Mouse (Mus musculus) midbrain, embryonic 10.5 days (tissue): Measurements from ENCODE around the gene Hrh1. TPM values are rescaled to one million over a fixed set of nuclear protein-coding genes. Genes with fewer than 3 reads are reported as not detected.

Experiments used
- DNase-seq: peaks from one replicate; pipeline ENCODE4 v3.0.0-alpha.2; 2017; ENCODE audit warnings: low spot score
- H3K27ac ChIP-seq: fragments of 300-500 bp; sonication (generic); replicated peaks from 2 replicates; pipeline ENCODE4 v1.5.1; 2016; ENCODE audit warnings: mild to moderate bottlenecking
- H3K27me3 ChIP-seq: fragments of 300-500 bp; sonication (generic); 2 replicates; pipeline ENCODE4 v1.6.1; 2016; ENCODE audit warnings: low read depth, mild to moderate bottlenecking; ENCODE audit not compliant: poor library complexity, severe bottlenecking
- H3K36me3 ChIP-seq: fragments of 300-500 bp; sonication (generic); 2 replicates; pipeline ENCODE4 v1.6.1; 2016; ENCODE audit warnings: mild to moderate bottlenecking, moderate library complexity
- H3K4me1 ChIP-seq: fragments of 300-500 bp; sonication (generic); 2 replicates; pipeline ENCODE4 v1.6.1; 2016
- H3K4me3 ChIP-seq: fragments of 300-500 bp; sonication (generic); 2 replicates; pipeline ENCODE4 v1.5.1; 2016; ENCODE audit warnings: mild to moderate bottlenecking, moderate library complexity
- H3K9me3 ChIP-seq: fragments of 300-500 bp; sonication (generic); replicated peaks from 2 replicates; pipeline ENCODE4 v1.6.1; 2016; ENCODE audit warnings: mild to moderate bottlenecking
- WGBS: fragments of 180-500 bp; shearing (Covaris S2); methylation state at CpG from one replicate; pipeline ENCODE4 v1.1.7; 2016; 5-methylcytosine and 5-hydroxymethylcytosine counted together
- polyA plus RNA-seq: library from polyadenylated mRNA; unstranded; fragments of >200 nt; fragmentation: Nextera tagmentation; extraction: Ambion mirVana; gene quantifications from 2 replicates; pipeline ENCODE4 v1.2.1, GENCODE M21; 2016

The Hrh1 gene
- polyA plus RNA-seq, 1 experiment from 2014 or later = 0.04 TPM

- DNase-seq = no peak
- H3K27me3 ChIP-seq = peaks cover 6% of the 10 kb centered on the region
- no peak overlapping the region for H3K27ac ChIP-seq
- no peaks in the 10 kb centered on the region for H3K9me3 ChIP-seq
- WGBS = 70% methylated on average over 2 of the region's 2 CpGs
- H3K36me3 ChIP-seq = no peaks in the 10 kb centered on the region
- H3K4me3 ChIP-seq = no peak overlapping the region
- no peaks in the 10 kb centered on the region for H3K4me1 ChIP-seq
Observed at GRCm38 (mm10) chr6:114390129-114390528, 7.6 kb upstream of the Hrh1 start.

DNA sequence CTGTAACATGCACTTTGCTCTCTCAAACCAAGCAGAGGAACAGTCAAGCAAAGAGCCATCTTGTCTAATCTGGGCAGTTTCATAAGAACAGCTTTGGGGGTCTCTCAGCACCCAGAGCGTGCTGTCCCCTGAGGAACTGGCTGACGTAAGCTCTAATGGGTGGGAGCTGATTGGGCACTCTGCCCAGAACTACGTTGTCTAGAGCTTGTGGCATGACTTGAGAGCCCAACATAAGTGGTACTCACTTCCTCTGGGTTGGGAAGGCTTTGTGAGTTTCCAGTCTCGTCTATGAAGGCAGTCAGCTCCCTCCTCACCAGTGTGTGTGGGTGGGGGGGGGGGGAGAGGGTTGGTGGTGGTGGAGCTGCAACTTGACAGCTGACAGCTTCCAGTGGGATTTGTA, 2.8 kb upstream of the Hrh1 start:
- DNase-seq = no peak
- 83% methylated on average over 4 of the region's 4 CpGs for WGBS
- no peak overlapping the region for H3K4me3 ChIP-seq

GRCm38 (mm10) chr6:114396605-114397004, 1.1 kb upstream of the Hrh1 start:
- WGBS = 68% methylated on average over 4 of the region's 4 CpGs
- peaks cover 71% of the 10 kb centered on the region for H3K27me3 ChIP-seq

More for the DNA sequence above, 2.8 kb upstream of the Hrh1 start:
- H3K4me1 ChIP-seq = peaks cover 25% of the 10 kb centered on the region
- no peak overlapping the region for H3K27ac ChIP-seq
- H3K9me3 ChIP-seq = no peaks in the 10 kb centered on the region
- no peaks in the 10 kb centered on the region for H3K36me3 ChIP-seq
- peaks cover 55% of the 10 kb centered on the region for H3K27me3 ChIP-seq

DNA sequence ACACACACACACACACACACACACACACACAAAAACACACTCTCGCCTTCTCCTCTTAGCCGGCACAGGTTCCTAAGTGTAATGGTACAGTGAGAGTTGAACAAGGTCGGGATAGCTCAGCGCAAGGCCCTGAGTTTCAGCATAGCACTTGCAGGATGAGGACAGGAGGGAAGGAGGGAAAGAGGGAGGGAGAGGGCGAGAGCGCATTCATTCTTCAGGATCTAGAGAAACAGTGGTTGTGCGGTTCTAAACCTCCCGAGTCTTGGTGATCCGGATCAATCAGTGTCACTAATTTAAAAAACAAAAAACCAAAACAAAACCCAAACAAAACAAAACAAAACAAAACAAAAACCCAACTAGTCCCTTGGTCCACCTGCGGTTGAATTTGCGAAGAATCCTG, 456 bp upstream of the Hrh1 start:
- H3K4me3 ChIP-seq = peak overlapping the region; percentile 72
- peaks cover 71% of the 10 kb centered on the region for H3K27me3 ChIP-seq
- 2% methylated on average over 11 of the region's 11 CpGs for WGBS
- H3K4me1 ChIP-seq = peaks cover 25% of the 10 kb centered on the region
- H3K36me3 ChIP-seq = no peaks in the 10 kb centered on the region
- H3K27ac ChIP-seq = no peak overlapping the region; the same call in 1 of the 2 replicates
- H3K9me3 ChIP-seq = no peaks in the 10 kb centered on the region
- DNase-seq = no peak

More at GRCm38 (mm10) chr6:114396605-114397004, 1.1 kb upstream of the Hrh1 start:
- H3K4me3 ChIP-seq = no peak overlapping the region
- H3K27ac ChIP-seq = no peak overlapping the region
- no peaks in the 10 kb centered on the region for H3K9me3 ChIP-seq
- peaks cover 25% of the 10 kb centered on the region for H3K4me1 ChIP-seq
- H3K36me3 ChIP-seq = no peaks in the 10 kb centered on the region
- DNase-seq = no peak

DNA sequence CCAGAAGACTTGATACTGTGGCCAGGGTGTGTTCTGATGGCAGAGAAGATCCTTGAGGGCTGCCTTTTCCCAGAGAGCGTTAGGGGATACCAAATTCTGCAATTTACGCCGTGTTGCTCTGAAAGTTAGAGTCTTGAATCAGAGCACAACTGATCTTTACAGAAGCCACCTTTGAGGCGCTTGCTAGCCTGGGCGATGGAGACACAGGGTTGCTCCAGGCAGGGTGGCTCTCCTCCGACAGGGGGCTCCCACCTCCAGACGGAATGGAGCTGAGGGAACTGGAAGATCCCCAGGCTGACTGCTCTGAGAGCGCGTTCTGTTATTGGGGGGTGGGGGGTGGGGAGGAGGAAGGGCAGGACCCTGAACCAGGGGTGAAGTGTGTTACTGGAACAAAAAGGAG, 890 bp downstream of the Hrh1 start:
- Histone ChIP-seq H3K4me1 (peaks cover 26% of the 10 kb centered on the region), H3K27me3 (peaks cover 71% of the 10 kb centered on the region), H3K36me3 (no peaks in the 10 kb centered on the region), H3K9me3 (no peaks in the 10 kb centered on the region), H3K4me3 (peak overlapping the region; percentile 72), H3K27ac (no peak overlapping the region)
- WGBS = 6% methylated on average over 9 of the region's 9 CpGs
- DNase-seq = peak; percentile 56

DNA sequence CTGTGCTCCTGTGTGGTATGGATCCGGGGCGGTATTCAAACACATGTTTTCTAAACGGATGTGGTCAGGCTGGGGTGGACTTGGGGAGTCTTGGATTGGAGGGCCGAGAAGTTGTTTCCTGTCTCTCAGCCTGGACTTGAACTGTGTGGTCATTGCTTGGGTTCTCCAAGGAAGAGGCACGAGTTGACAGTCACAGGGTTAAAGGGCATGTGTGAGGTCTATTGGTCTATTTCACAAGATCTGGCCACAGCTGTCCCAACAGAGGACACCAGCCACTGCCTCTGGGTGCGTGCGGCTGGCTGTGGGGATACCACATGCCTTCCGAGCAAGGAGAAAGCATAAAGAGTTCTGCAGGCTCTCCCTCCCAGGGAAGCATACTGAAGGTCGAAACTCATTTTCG, 2.7 kb downstream of the Hrh1 start:
- H3K27me3 ChIP-seq = peaks cover 62% of the 10 kb centered on the region
- H3K27ac ChIP-seq = no peak overlapping the region
- 87% methylated on average over 10 of the region's 10 CpGs for WGBS
- no peaks in the 10 kb centered on the region for H3K9me3 ChIP-seq
- H3K36me3 ChIP-seq = no peaks in the 10 kb centered on the region
- H3K4me3 ChIP-seq = no peak overlapping the region
- no peak for DNase-seq
- peaks cover 28% of the 10 kb centered on the region for H3K4me1 ChIP-seq

- no peak overlapping the region for H3K27ac ChIP-seq
- 84% methylated on average over 8 of the region's 8 CpGs for WGBS
- H3K9me3 ChIP-seq = no peaks in the 10 kb centered on the region
- peaks cover 28% of the 10 kb centered on the region for H3K4me1 ChIP-seq
- DNase-seq = no peak
- H3K4me3 ChIP-seq = no peak overlapping the region
- peaks cover 57% of the 10 kb centered on the region for H3K27me3 ChIP-seq
- no peaks in the 10 kb centered on the region for H3K36me3 ChIP-seq
Observed at GRCm38 (mm10) chr6:114400841-114401240, 3.1 kb downstream of the Hrh1 start.

- no peak for DNase-seq
- WGBS = 90% methylated on average over 2 of the region's 2 CpGs
- Histone ChIP-seq H3K4me3 (no peak overlapping the region), H3K27ac (no peak overlapping the region), H3K9me3 (no peaks in the 10 kb centered on the region), H3K36me3 (no peaks in the 10 kb centered on the region), H3K27me3 (peaks cover 44% of the 10 kb centered on the region), H3K4me1 (peaks cover 24% of the 10 kb centered on the region)
Observed at GRCm38 (mm10) chr6:114402161-114402560, 4.4 kb downstream of the Hrh1 start.

DNA sequence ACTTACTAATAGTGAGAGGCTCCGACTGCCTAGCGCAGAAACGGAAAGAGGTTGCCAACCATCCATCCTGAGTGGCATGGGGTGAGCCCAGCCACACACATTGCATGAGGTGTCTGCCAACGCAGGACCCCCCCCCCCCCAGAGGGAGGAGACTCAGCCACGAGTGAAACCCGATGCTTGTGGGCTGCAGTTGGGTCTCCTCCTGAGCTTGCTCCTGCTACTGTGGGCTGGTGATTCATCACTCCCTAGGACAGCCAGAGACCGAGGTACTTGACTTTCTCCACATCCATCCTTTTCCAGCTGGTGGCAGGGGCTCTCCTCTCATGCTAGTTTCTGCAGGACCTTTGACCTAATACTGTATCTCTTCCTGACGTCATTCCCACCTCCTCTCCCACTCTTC, 5.9 kb downstream of the Hrh1 start:
- H3K36me3 ChIP-seq = no peaks in the 10 kb centered on the region
- H3K4me1 ChIP-seq = peaks cover 14% of the 10 kb centered on the region
- no peaks in the 10 kb centered on the region for H3K9me3 ChIP-seq
- no peak for DNase-seq
- H3K27me3 ChIP-seq = peaks cover 29% of the 10 kb centered on the region
- no peak overlapping the region for H3K4me3 ChIP-seq
- 52% methylated on average over 8 of the region's 8 CpGs for WGBS
- no peak overlapping the region for H3K27ac ChIP-seq

DNA sequence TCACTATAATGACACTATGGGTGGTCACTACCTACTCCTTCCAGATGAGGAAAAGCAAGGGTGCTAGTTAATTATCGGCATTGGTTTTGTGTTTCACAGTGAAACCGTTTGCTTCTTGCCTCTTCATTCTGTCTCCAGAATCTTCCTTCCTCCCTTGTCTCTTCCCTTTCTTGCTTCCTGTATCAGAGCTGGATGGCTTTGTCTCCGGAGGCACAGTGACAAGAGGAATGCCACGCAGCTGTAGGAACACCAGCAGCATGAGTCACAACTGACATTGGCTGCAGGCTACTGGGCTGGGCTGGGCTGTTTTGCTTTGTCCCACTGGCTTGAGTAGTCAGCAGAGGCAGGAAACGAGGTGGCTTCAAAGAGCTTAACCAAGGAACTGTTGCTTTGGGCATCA, 6.4 kb downstream of the Hrh1 start:
- Histone ChIP-seq H3K36me3 (no peaks in the 10 kb centered on the region), H3K4me3 (no peak overlapping the region), H3K9me3 (no peaks in the 10 kb centered on the region), H3K4me1 (peaks cover 10% of the 10 kb centered on the region; the same call in 1 of the 2 replicates), H3K27me3 (peaks cover 24% of the 10 kb centered on the region), H3K27ac (no peak overlapping the region)
- WGBS = 75% methylated on average over 5 of the region's 5 CpGs
- DNase-seq = no peak

- H3K27me3 ChIP-seq = peaks cover 16% of the 10 kb centered on the region
- DNase-seq = no peak
- no peak overlapping the region for H3K4me3 ChIP-seq
- H3K36me3 ChIP-seq = no peaks in the 10 kb centered on the region
- peaks cover 9% of the 10 kb centered on the region; the same call in 1 of the 2 replicates for H3K4me1 ChIP-seq
- WGBS = 86% methylated on average over 7 of the region's 7 CpGs
- H3K27ac ChIP-seq = no peak overlapping the region
- no peaks in the 10 kb centered on the region for H3K9me3 ChIP-seq
Observed at GRCm38 (mm10) chr6:114404774-114405468, 7.2 kb downstream of the Hrh1 start.

GRCm38 (mm10) chr6:114406634-114407033, 8.9 kb downstream of the Hrh1 start:
- Histone ChIP-seq H3K4me1 (peaks cover 9% of the 10 kb centered on the region; the same call in 1 of the 2 replicates), H3K27me3 (no peaks in the 10 kb centered on the region), H3K27ac (no peak overlapping the region), H3K36me3 (no peaks in the 10 kb centered on the region), H3K9me3 (no peaks in the 10 kb centered on the region), H3K4me3 (no peak overlapping the region)
- WGBS = 42% methylated on average over 1 of the region's 1 CpGs
- DNase-seq = no peak

DNA sequence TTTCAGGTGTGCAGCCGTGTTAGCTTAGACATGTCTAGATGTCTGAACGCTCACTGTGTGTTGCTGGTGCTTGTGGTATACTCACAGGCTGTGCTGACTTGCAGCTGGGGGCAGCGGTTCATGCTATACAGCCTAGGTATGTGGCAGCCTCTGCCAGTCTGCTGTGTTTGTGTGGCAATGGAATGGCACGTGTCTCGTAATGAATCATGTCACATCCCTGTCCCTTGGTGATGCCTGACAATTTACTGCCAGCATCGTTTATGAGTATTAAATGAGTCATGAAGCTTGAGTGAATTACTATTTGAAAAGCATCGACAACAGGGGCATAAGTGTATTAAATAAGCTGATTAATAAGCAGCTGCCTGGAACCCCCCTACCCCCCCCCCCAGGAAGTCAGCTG, 9.3 kb downstream of the Hrh1 start:
- H3K27ac ChIP-seq = no peak overlapping the region
- DNase-seq = no peak
- peaks cover 9% of the 10 kb centered on the region; the same call in 1 of the 2 replicates for H3K4me1 ChIP-seq
- 88% methylated on average over 7 of the region's 7 CpGs for WGBS
- no peaks in the 10 kb centered on the region for H3K27me3 ChIP-seq
- H3K9me3 ChIP-seq = no peaks in the 10 kb centered on the region
- no peak overlapping the region for H3K4me3 ChIP-seq
- H3K36me3 ChIP-seq = no peaks in the 10 kb centered on the region
